Mouse (Mus musculus): ENCODE results near the gene Ankzf1. TPM values are rescaled to one million over a fixed set of nuclear protein-coding genes. Genes with fewer than 3 reads are reported as not detected.

Gene Ankzf1
- polyA plus RNA-seq (2015; fragmentation: Nextera tagmentation; extraction: Ambion mirVana), result 24.9 and 25.1 TPM in 2 replicates

DNA sequence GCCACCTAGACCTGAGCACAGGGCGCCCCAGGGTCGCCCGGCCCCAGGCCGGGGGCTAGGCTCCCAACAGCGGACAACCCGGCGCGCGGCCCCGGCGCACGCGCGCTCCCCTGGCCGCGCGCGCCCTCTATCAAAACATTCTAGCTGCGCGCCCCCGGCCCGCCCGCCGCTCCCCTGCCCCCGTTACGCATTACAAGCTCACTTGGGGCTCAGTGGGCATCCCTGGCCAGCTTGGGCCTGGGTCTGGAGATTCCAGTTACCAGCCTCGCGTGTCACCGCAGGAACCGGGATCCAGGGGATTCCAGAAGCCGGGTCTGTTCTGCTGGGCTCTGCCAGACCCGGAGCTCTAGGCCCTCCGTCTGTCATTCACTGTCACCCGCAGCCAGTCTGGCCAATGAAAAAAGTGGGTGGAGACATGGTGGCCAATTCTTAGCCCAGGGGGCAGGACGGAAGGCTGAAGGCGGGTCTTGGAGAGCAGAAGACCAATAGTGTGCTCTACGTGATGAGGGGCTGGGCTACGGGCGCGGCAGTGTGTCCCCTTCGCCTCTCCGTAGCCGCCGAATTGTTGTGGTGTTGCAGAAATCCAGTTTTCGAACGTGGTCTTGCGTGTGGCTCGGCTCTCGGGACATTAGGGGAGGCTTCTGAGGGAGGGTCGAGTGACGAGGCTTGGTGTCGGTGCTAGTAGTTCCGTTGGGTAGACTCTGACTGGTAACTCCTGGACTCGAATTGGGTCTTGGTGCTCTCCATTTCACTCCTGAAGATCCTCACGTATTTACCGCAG is at the start of gene Ankzf1, which contains the start of gene Atg9a:
Ankzf1 (plus strand) TSS at position 530 of the 781 bp plus-strand sequence.
Atg9a (minus strand) TSS at position 575 of the 781 bp plus-strand sequence.
- H3K27ac ChIP-seq (replicated peaks), result peak within 1 kb of the TSS; percentile 97
- H3K4me2 ChIP-seq, result peak within 1 kb of the TSS; percentile 97
- peak; percentile 99 for ATAC-seq (ENCODE audit: low FRiP score)
- peak within 1 kb of the TSS; percentile 91 for H3K9ac ChIP-seq (replicated peaks)
- no peaks in the 10 kb centered on the region for H3K27me3 ChIP-seq (replicated peaks)
- peaks cover 45% of the 10 kb centered on the region for H3K36me3 ChIP-seq
- no peaks in the 10 kb centered on the region for H3K9me3 ChIP-seq (replicated peaks)
- peak within 1 kb of the TSS; percentile 67 for H3K4me3 ChIP-seq (replicated peaks)
- WGBS, result under 1% methylated on average over 56 of the region's 56 CpGs
- peaks cover 30% of the 10 kb centered on the region for H3K4me1 ChIP-seq

DNA sequence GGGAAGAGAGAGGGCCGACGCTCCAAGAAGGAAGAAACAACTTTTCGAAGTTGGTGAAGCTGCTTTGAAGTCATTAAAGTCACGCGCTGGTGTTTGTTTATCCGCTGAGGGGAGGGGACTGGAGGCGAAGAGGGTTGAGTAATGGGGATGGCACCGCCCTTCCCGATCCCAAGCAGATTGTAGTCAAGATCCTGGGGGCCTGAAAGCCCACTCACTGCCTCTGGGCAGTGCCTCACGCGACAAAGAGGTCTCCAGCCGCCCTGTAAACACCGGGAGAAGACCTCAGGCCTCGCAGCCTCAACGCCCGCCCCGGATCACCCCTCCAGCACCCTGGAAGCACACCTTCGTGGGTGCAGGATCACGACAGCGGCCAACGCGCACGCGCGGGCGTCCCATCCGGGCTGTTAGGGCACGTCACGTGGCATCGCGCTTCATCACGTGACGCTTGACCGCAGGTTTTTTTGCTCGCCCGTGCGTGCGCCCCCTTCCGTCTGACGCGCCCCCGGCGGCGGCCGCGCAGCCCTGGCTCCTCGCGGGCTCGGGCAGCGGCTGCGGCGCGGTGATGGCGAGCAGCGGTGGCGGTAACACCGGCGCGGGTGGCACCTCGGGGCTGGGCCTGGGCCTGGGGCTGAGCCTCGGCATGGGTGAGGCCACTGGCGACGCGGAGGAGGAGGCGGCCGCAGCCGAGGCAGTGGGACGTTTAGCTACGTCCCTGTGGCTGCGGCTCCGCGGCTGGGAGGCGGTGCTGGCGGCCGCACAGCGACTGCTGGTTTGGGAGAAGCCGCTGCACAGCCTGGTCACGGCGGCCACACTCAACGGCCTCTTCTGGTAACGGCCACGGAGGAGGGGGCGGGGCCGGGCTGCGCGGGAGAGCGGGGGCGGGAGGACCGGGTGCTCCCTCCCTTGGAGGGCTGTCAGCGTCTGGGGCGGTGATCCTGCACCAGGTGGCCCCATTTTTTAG is 49.4 kb upstream of the Ankzf1 start, which contains the start of the genes Cnppd1 and Retreg2:
Cnppd1 (minus strand) TSS at position 411 of the 961 bp plus-strand sequence.
Retreg2 (plus strand) TSS at position 478 of the 961 bp plus-strand sequence.
- Histone ChIP-seq H3K4me3 (replicated peaks) (peak within 1 kb of the TSS; percentile 78), H3K36me3 (peaks cover 53% of the 10 kb centered on the region), H3K27me3 (replicated peaks) (no peaks in the 10 kb centered on the region), H3K4me1 (peaks cover 44% of the 10 kb centered on the region), H3K9ac (replicated peaks) (peak within 1 kb of the TSS; percentile 81), H3K4me2 (peak within 1 kb of the TSS; percentile 96), H3K9me3 (replicated peaks) (no peaks in the 10 kb centered on the region), H3K27ac (replicated peaks) (peak within 1 kb of the TSS; percentile 98)
- peak; percentile 90 for ATAC-seq (ENCODE audit: low FRiP score)
- WGBS, result 0% methylated on average over 89 of the region's 91 CpGs

DNA sequence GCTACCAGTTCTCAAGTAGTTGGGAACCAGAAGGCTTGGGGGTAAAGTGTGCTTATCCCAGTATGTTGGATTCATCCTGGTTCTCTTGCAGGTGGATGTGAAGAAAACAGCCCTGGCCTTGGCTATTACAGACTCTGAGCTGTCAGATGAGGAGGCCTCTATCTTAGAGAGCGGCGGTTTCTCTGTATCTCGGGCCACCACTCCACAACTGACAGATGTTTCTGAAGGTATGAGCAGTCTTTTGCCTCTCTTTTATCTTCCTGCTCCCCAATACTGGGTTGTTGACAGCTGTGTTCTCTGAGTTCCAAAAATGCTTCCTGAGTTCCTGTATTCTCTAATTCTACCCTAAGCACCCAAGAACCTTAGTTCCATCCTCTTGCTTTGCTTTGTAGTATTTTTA is 46.4 kb upstream of the Ankzf1 start:
- Histone ChIP-seq H3K4me3 (replicated peaks) (no peak overlapping the region), H3K36me3 (peaks cover 46% of the 10 kb centered on the region), H3K4me1 (peaks cover 28% of the 10 kb centered on the region), H3K9ac (replicated peaks) (no peak overlapping the region), H3K9me3 (replicated peaks) (no peaks in the 10 kb centered on the region), H3K4me2 (no peak overlapping the region), H3K27ac (replicated peaks) (no peak overlapping the region), H3K27me3 (replicated peaks) (no peaks in the 10 kb centered on the region)
- 92% methylated on average over 3 of the region's 3 CpGs for WGBS
- ATAC-seq (ENCODE audit: low FRiP score), result no peak

DNA sequence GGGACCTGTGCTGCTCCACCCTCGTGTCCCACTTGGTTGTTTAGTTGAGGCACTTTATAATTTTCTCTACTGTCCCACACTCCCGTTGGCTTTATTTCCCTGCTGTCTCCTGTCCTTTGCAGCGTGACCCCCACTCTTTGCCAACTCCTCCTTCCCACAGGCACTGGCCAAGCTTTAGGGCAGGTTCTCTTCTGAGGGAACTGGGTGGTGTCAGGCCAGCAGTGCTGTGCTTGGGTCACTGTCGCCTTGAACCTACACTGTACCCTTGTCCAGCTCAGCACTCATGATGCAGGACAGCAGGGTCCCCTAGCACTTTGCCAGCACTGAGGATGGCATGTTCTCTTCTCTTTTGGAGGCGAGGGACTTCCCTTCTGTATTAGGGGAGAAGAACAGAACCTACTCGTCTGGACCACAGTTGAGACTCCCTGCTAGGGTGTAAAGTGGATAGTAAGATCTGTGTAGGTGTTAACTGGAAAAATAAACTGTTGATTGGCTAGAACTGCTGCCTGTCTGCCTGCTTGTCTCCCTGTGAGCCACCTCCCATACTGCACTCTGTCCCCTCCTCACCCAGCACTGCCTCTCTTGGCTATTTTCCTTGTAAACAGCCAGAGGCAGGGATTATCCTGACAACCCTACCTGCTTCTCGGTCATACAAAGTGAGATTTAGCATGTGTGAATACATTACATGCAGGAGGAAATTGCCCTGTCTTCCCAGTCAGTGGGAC is 44.4 kb upstream of the Ankzf1 start:
- no peak for ATAC-seq (ENCODE audit: low FRiP score)
- Histone ChIP-seq H3K4me1 (peaks cover 17% of the 10 kb centered on the region), H3K4me3 (replicated peaks) (no peak overlapping the region), H3K4me2 (no peak overlapping the region), H3K9ac (replicated peaks) (no peak overlapping the region), H3K27ac (replicated peaks) (no peak overlapping the region), H3K9me3 (replicated peaks) (no peaks in the 10 kb centered on the region), H3K36me3 (peaks cover 46% of the 10 kb centered on the region), H3K27me3 (replicated peaks) (no peaks in the 10 kb centered on the region)
- WGBS, result 90% methylated on average over 7 of the region's 7 CpGs

DNA sequence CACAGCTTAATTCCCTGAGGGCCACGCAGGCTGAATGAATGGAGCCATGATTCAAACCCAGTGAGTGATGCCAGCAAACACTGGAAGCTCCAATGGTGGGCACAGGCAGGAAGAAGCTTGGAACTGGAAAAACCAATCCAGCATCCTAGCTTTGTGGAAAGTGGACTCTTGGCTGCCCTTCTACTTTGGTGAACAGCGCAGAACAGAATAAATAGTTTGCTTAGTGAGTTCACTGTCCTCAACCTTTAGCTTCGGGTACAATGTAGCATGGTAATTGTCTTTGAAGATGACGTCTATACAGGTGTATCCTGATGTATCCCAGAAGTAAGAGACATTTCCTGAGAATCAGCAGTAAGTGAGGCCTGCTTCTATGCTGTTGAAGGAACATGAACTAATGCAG is 43.2 kb upstream of the Ankzf1 start:
- Histone ChIP-seq H3K4me3 (replicated peaks) (no peak overlapping the region), H3K36me3 (peaks cover 46% of the 10 kb centered on the region), H3K4me1 (peaks cover 15% of the 10 kb centered on the region), H3K4me2 (no peak overlapping the region), H3K27me3 (replicated peaks) (no peaks in the 10 kb centered on the region), H3K9me3 (replicated peaks) (no peaks in the 10 kb centered on the region), H3K9ac (replicated peaks) (no peak overlapping the region), H3K27ac (replicated peaks) (no peak overlapping the region)
- no peak for ATAC-seq (ENCODE audit: low FRiP score)
- 90% methylated on average over 4 of the region's 4 CpGs for WGBS

DNA sequence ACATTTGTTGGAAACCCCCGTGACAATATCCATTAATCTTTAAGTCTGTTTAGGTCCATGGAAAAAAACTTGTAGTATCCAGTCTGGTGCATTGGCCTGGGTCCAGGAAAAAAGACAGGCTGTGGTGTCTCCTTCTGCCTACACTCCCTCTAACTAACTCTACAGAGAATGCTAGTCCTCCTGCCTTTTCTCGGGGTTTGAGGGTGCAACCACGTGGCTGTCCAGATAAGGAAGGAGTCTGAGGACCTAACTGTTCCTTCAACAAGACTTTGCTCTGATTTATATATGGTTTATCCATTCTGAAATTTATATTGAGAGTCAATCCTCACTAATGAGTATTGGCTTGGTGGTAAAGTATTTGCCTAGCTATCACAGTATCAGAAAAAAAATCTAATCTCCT is 36.1 kb upstream of the Ankzf1 start:
- Histone ChIP-seq H3K27ac (replicated peaks) (no peak overlapping the region), H3K4me3 (replicated peaks) (no peak overlapping the region), H3K4me1 (no peaks in the 10 kb centered on the region), H3K9ac (replicated peaks) (no peak overlapping the region), H3K36me3 (no peaks in the 10 kb centered on the region), H3K27me3 (replicated peaks) (no peaks in the 10 kb centered on the region), H3K9me3 (replicated peaks) (no peaks in the 10 kb centered on the region), H3K4me2 (no peak overlapping the region)
- 74% methylated on average over 3 of the region's 3 CpGs for WGBS
- no peak for ATAC-seq (ENCODE audit: low FRiP score)

DNA sequence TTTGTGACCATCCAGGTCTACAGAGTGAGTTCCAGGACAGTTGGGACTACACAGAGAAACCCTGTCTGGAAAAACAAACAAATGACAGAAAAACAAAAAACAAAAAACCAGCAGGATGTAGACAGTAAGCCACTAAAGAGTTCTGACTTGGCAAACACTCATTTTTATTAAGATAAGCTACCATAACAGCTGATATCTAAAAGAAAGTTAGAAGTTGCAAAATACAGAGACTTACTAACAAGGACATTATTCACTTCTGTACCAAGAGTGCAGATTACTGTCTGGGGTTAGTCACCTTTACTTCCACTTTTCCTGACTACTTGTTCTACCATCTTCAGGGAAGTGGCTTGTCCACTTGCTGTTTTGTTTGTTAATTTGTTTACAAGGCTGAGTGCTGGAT is 33.0 kb upstream of the Ankzf1 start:
- H3K4me2 ChIP-seq, result no peak overlapping the region
- H3K36me3 ChIP-seq, result no peaks in the 10 kb centered on the region
- H3K4me3 ChIP-seq (replicated peaks), result no peak overlapping the region
- no peaks in the 10 kb centered on the region for H3K27me3 ChIP-seq (replicated peaks)
- H3K9ac ChIP-seq (replicated peaks), result no peak overlapping the region
- no peaks in the 10 kb centered on the region for H3K4me1 ChIP-seq
- ATAC-seq (ENCODE audit: low FRiP score), result no peak
- H3K27ac ChIP-seq (replicated peaks), result no peak overlapping the region
- H3K9me3 ChIP-seq (replicated peaks), result no peaks in the 10 kb centered on the region

DNA sequence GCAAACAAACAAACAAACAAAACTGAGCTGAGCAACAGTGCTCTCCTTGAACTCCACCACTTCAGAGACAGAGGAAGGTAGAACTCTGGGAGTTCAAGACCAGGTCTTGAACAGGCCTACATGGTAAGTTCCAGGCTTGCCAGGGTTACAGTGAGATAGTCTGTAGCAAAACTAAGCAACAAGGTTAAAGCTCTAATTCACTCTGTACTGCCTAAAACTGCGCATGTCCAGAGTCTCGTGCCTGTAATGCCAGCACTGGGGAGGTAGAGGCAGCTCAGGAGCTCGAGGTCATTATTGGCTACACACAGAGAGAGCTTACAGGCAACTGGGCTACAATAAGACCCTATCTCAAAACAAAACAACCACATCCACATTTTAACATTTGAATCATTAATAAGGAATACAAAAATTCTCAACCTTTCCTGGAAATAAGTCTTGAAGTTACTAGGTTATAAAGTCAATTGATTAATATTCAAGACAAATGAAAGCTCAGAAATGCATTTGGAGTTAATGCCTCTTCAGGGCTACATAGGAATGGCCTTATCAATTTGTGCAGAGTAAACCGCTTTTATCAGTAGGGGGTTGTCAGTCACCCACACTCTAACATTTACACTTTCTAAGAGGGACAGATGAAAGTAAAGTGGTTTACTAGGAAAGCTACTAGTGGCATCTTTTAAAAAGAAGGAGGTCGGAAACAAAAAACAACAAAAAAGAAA is 32.3 kb upstream of the Ankzf1 start:
- Histone ChIP-seq H3K27me3 (replicated peaks) (no peaks in the 10 kb centered on the region), H3K4me2 (no peak overlapping the region), H3K36me3 (no peaks in the 10 kb centered on the region), H3K4me1 (no peaks in the 10 kb centered on the region), H3K9ac (replicated peaks) (no peak overlapping the region), H3K4me3 (replicated peaks) (no peak overlapping the region), H3K9me3 (replicated peaks) (no peaks in the 10 kb centered on the region), H3K27ac (replicated peaks) (no peak overlapping the region)
- no peak for ATAC-seq (ENCODE audit: low FRiP score)
- 83% methylated on average over 5 of the region's 5 CpGs for WGBS

DNA sequence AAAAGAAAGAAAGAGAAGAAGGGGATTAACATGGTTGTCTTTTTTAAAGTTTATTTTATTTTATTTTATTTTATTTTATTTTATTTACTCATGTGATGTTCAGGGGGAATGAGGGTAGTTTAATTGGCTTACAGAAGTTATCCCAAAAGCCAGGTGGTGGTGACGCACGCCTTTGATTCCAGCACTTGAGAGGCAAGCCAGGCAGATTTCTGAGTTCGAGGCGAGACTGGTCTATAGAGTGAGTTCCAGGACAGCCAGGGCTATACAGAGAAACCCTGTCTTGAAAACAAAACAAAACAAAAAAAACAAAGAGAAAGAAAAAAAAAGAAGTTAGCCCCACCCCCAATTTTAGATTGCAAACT is 31.7 kb upstream of the Ankzf1 start:
- WGBS, result 92% methylated on average over 4 of the region's 4 CpGs
- no peak for ATAC-seq (ENCODE audit: low FRiP score)
- H3K4me2 ChIP-seq, result no peak overlapping the region
- no peaks in the 10 kb centered on the region for H3K9me3 ChIP-seq (replicated peaks)
- H3K4me3 ChIP-seq (replicated peaks), result no peak overlapping the region
- H3K36me3 ChIP-seq, result no peaks in the 10 kb centered on the region
- no peak overlapping the region for H3K9ac ChIP-seq (replicated peaks)
- no peak overlapping the region for H3K27ac ChIP-seq (replicated peaks)
- H3K4me1 ChIP-seq, result no peaks in the 10 kb centered on the region
- H3K27me3 ChIP-seq (replicated peaks), result no peaks in the 10 kb centered on the region

DNA sequence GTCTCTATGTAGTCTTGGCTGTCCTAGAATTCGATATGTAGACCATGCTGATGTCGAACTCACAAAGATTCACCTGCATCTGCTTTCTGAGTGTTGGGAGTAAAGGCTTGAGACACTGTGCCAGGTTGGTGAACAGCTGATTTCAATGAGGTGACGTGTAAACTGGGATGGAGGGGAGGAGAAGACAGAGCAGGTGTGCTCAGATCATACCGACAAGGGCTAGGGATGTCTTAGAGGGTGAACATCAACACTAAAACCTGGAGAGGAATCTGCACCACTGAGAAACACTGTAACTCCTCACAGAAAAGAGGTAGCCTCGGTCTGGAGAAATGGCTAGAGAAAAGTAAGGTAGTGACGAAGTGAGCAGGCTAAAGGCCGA is 23.9 kb upstream of the Ankzf1 start:
- Histone ChIP-seq H3K36me3 (peaks cover 30% of the 10 kb centered on the region), H3K4me3 (replicated peaks) (peak overlapping the region; percentile 89), H3K9me3 (replicated peaks) (no peaks in the 10 kb centered on the region), H3K27ac (replicated peaks) (peak overlapping the region; percentile 96), H3K27me3 (replicated peaks) (no peaks in the 10 kb centered on the region), H3K4me2 (peak overlapping the region; percentile 79), H3K4me1 (peaks cover 21% of the 10 kb centered on the region), H3K9ac (replicated peaks) (peak overlapping the region; percentile 83; the same call in 1 of the 2 replicates)
- peak; percentile 56 for ATAC-seq (ENCODE audit: low FRiP score)
- 9% methylated on average over 7 of the region's 7 CpGs for WGBS

Measured in neural tube, embryonic 15.5 days (tissue).